Mouse (Mus musculus): ENCODE results near the gene Brk1. TPM values are rescaled to one million over a fixed set of nuclear protein-coding genes. Genes with fewer than 3 reads are reported as not detected.

Brk1 gene
- total and polyA plus RNA-seq, 2 experiments from 2014 or later, result 235 to 306 TPM

DNA sequence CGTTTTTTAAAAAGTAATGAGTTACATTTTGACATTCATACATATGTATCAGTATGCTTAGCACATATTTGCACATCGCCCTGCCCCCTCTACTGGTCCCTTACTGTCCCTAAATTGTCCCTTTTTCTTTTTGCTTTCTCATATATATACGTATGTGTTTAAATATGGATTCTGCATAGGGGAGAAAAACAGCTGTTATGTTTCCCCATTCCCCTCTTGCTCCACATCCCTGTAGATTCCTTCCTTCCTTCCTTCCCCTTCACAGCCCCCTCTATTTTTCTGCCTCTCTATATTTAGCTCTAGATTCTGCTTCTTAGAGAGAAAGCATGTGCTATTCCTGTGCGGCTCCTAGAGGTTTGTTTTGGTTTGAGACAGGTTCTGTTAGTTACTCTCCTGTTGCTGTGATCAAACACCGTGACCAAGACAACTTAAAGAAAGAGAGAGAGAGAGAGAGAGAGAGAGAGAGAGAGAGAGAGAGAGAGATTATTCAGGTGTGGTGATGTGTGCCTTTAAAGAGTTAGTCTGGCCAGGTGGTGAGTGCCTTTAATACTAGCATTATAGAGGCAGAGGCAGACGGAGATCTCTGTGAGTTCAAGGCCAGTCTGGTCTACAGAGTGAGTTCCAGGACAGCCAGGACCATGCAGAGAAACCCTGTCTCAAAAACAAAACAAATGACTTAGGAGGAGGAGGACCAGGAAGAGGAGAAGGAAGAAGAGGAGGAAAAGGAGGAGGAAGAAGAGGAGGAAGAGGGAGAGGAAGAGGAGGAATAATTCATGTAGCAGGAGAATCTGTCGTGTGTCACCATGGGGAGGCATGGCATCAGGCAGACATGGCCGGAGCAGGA lies 55.3 kb downstream of the Brk1 start:
- Histone ChIP-seq H3K27me3 (ENCODE audit: insufficient read depth, low read length) (no peaks in the 10 kb centered on the region), H3K9me3 (ENCODE audit: low read length) (no peaks in the 10 kb centered on the region), H3K4me3 (ENCODE audit: low read depth, low read length) (no peak overlapping the region), H3K4me2 (ENCODE audit: low read depth) (no peak overlapping the region), H3K36me3 (ENCODE audit: insufficient read depth) (no peaks in the 10 kb centered on the region), H3K4me1 (ENCODE audit: insufficient read depth) (no peaks in the 10 kb centered on the region), H3K9ac (no peak overlapping the region), H3K27ac (ENCODE audit: low read depth, low read length) (no peak overlapping the region)
- TF ChIP-seq CTCF (IDR thresholded peaks at IDR 0.05; ENCODE audit: low read depth), result no peak
- ATAC-seq (peak; percentile 36), DNase-seq (no peak)
- WGBS, result 69% methylated on average over 8 of the region's 8 CpGs

DNA sequence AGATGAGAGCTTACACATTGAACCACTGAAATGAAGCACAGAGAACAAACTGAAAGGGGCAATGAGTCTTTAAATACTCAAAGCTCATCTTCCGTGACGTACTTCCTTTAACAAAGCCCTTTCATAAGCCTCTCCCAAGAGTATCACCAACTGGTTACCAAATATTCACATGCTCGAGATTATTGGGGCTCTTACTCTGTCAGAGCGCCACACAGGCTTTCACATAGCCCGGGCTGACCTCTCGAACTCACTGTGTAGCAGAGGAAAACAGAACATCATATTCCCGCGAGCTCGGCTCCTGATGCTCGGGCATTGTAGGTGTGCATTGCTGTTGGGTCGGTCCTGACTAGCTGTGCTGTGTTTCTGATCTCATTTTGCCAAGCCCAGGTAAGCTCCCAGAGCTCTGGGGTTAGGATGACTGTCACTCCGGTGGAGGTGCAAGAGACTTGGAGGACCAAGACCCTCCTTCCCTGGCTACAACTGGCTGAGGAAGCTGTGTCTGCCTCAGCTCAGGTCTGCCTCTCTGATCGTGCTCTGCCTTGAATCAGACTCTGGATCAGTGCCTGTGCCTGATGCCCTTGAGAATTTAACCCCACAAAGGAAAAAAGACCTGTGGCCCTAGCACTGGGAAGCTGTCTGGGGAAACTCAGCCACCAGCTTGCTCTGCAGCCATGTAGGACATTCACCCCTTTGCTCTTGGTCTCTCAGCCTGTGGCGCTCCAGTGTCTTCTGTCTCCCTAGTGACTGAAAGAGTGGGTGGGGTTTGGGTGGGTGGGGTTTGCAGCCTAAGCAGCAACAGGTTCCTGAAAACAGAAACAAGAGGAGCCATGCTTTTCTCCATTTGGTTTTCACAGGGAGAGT lies 56.1 kb downstream of the Brk1 start:
- Histone ChIP-seq H3K9ac (no peak overlapping the region), H3K27ac (ENCODE audit: low read depth, low read length) (no peak overlapping the region), H3K4me1 (ENCODE audit: insufficient read depth) (no peaks in the 10 kb centered on the region), H3K36me3 (ENCODE audit: insufficient read depth) (no peaks in the 10 kb centered on the region), H3K4me3 (ENCODE audit: low read depth, low read length) (no peak overlapping the region), H3K9me3 (ENCODE audit: low read length) (no peaks in the 10 kb centered on the region), H3K4me2 (ENCODE audit: low read depth) (no peak overlapping the region), H3K27me3 (ENCODE audit: insufficient read depth, low read length) (no peaks in the 10 kb centered on the region)
- no peak for TF ChIP-seq CTCF (IDR thresholded peaks at IDR 0.05; ENCODE audit: low read depth)
- WGBS, result 69% methylated on average over 14 of the region's 14 CpGs
- ATAC-seq (no peak), DNase-seq (no peak)

DNA sequence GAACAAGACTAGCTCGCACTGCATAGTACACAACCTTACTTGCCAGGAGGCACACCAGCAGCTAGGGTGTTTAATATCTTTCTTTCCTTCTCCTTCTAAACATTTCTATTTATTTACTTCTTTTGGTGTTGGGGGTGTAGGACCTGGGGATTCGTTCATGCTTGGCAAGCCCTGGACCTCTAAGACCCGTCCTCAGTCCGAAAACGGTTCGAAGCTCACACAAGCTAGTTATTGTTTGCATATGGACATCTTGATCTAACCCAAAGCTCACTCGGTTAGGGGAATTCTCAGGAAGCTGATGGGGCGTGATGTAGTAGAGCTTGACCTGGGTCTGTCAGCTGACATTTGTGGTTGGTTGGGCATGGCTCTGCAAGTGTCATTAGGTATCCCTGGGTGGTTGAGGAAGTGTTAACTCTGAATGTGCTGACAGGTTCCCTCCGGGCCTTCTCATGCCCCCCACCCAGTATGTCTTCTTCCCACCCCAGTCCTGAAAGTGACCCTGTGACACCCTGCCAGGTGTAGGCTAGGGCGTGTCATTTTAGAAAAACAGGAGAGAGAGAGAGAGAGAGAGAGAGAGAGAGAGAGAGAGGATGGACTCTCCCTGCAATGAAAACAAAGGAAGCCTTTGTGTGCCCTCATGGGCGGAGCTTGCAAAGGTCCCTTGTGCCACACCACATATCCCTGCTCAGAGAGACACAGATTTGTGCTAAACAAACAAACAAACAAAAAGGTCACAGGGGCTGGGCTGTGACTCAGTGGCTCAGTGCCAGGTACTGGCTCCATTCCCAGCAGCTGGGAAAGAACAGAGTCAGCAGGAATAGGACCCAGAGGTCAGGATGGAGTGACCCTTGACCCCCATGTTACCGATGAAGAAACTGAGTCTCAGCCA lies 57.0 kb downstream of the Brk1 start:
- no peak overlapping the region for H3K27ac ChIP-seq (ENCODE audit: low read depth, low read length)
- no peaks in the 10 kb centered on the region for H3K4me1 ChIP-seq (ENCODE audit: insufficient read depth)
- no peaks in the 10 kb centered on the region for H3K36me3 ChIP-seq (ENCODE audit: insufficient read depth)
- H3K27me3 ChIP-seq (ENCODE audit: insufficient read depth, low read length), result no peaks in the 10 kb centered on the region
- TF ChIP-seq CTCF (IDR thresholded peaks at IDR 0.05; ENCODE audit: low read depth), result no peak
- 66% methylated on average over 12 of the region's 12 CpGs for WGBS
- no peak for ATAC-seq
- no peak overlapping the region for H3K4me2 ChIP-seq (ENCODE audit: low read depth)
- H3K9ac ChIP-seq, result no peak overlapping the region
- no peak for DNase-seq
- H3K9me3 ChIP-seq (ENCODE audit: low read length), result no peaks in the 10 kb centered on the region
- H3K4me3 ChIP-seq (ENCODE audit: low read depth, low read length), result no peak overlapping the region

DNA sequence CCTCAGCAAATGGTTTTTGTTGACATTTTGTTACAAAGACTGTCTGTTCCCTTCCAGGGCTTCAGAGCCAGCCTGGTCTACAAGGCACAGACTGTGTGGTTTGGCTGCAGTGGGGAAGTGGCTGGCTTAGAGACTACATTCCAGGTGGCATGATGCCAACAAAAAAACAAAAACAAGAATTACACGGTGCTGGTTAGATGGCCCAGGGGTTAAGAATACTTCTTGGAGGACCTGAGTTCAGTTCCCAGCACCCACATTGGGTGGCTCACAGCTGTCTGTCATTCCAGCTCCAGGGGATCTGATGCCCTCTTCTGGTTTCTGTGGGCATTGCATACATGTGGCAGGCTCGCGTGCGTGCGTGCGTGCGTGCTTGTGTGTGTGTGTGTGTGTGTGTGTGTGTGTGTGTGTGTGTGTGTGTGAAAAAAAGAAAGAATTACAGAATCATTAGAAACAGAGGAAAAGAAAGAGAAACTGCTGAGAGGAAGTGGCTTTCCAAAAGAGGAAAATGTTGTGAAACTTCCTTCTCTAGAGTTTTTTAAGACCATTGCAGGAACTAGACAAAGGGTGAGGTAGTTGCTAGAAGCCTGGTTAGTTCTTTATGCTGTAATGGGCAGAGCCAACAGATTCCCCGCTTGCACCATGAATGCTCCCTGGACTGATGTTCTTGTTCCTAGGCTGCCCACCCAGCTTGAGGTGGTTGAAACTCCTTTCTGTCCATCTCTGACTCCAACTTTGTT lies 58.6 kb downstream of the Brk1 start:
- Histone ChIP-seq H3K4me3 (ENCODE audit: low read depth, low read length) (no peak overlapping the region), H3K27me3 (ENCODE audit: insufficient read depth, low read length) (no peaks in the 10 kb centered on the region), H3K9me3 (ENCODE audit: low read length) (no peaks in the 10 kb centered on the region), H3K9ac (no peak overlapping the region), H3K4me2 (ENCODE audit: low read depth) (no peak overlapping the region), H3K36me3 (ENCODE audit: insufficient read depth) (no peaks in the 10 kb centered on the region), H3K4me1 (ENCODE audit: insufficient read depth) (no peaks in the 10 kb centered on the region), H3K27ac (ENCODE audit: low read depth, low read length) (no peak overlapping the region)
- 87% methylated on average over 8 of the region's 8 CpGs for WGBS
- DNase-seq (no peak), ATAC-seq (no peak)
- TF ChIP-seq CTCF (IDR thresholded peaks at IDR 0.05; ENCODE audit: low read depth), result 0 out of 2 replicates have a peak, but pooled peaks have one; percentile 3

DNA sequence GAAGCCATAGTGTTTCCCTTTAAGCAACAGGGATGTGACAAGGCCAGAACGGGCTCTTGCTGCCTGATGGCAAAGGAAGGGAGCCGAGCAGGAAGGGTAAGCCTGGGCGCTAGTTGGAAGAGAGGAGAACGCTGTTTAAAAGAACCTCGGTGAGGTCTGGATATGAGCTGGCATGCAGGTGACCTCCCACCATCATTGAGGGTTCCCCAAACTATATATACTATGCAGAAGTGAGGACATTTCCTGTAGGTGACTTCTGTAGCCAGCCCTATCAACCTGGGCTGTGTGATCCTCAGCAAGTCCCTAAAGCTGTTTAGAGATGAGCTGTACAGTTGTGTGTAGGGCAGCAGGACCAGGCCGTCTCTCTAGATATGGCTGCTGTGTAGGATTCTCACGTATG lies 59.7 kb downstream of the Brk1 start:
- H3K9ac ChIP-seq, result no peak overlapping the region
- 84% methylated on average over 7 of the region's 7 CpGs for WGBS

More for the DNA sequence above, 59.7 kb downstream of the Brk1 start:
- Histone ChIP-seq H3K4me1 (ENCODE audit: insufficient read depth) (no peaks in the 10 kb centered on the region), H3K4me3 (ENCODE audit: low read depth, low read length) (no peak overlapping the region), H3K27ac (ENCODE audit: low read depth, low read length) (no peak overlapping the region), H3K27me3 (ENCODE audit: insufficient read depth, low read length) (no peaks in the 10 kb centered on the region), H3K9me3 (ENCODE audit: low read length) (no peaks in the 10 kb centered on the region), H3K4me2 (ENCODE audit: low read depth) (no peak overlapping the region), H3K36me3 (ENCODE audit: insufficient read depth) (no peaks in the 10 kb centered on the region)
- no peak for DNase-seq
- no peak for TF ChIP-seq CTCF (IDR thresholded peaks at IDR 0.05; ENCODE audit: low read depth)
- ATAC-seq, result no peak

Other genes with a start within 250 kb of the Brk1 start
- gene Tada3, start 226.9 kb upstream of the Brk1 start, total RNA-seq (2014; rRNA removed), result 28.5 and 34.7 TPM in 2 replicates
- 69.1 and 84.4 TPM in 2 replicates for gene Tada3, start 226.9 kb upstream of the Brk1 start, polyA plus RNA-seq (2015; fragmentation: Nextera tagmentation; extraction: Ambion mirVana)
- gene Arpc4, start 226.7 kb upstream of the Brk1 start, total RNA-seq (2014; rRNA removed), result 219 and 226 TPM in 2 replicates
- gene Arpc4, start 226.7 kb upstream of the Brk1 start, polyA plus RNA-seq (2015; fragmentation: Nextera tagmentation; extraction: Ambion mirVana), result 564 and 565 TPM in 2 replicates
- 12.9 and 14.0 TPM in 2 replicates for gene Ttll3, start 215.5 kb upstream of the Brk1 start, total RNA-seq (2014; rRNA removed)
- gene Ttll3, start 215.5 kb upstream of the Brk1 start, polyA plus RNA-seq (2015; fragmentation: Nextera tagmentation; extraction: Ambion mirVana), result 4.7 and 8.9 TPM in 2 replicates
- gene Rpusd3, start 185.4 kb upstream of the Brk1 start, total RNA-seq (2014; rRNA removed), result 20.5 and 23.5 TPM in 2 replicates
- gene Rpusd3, start 185.4 kb upstream of the Brk1 start, polyA plus RNA-seq (2015; fragmentation: Nextera tagmentation; extraction: Ambion mirVana), result 16.9 and 20.4 TPM in 2 replicates
- not detected in 2 replicates for gene Cidec, start 169.0 kb upstream of the Brk1 start, total RNA-seq (2014; rRNA removed)
- not detected in 2 replicates for gene Cidec, start 169.0 kb upstream of the Brk1 start, polyA plus RNA-seq (2015; fragmentation: Nextera tagmentation; extraction: Ambion mirVana)
- gene Jagn1, start 162.2 kb upstream of the Brk1 start, total RNA-seq (2014; rRNA removed), result 37.7 and 43.6 TPM in 2 replicates
- 61.3 and 81.8 TPM in 2 replicates for gene Jagn1, start 162.2 kb upstream of the Brk1 start, polyA plus RNA-seq (2015; fragmentation: Nextera tagmentation; extraction: Ambion mirVana)
- not detected in 2 replicates for gene Il17re, start 146.3 kb upstream of the Brk1 start, total RNA-seq (2014; rRNA removed)
- 0.14 and 0.28 TPM in 2 replicates for gene Il17re, start 146.3 kb upstream of the Brk1 start, polyA plus RNA-seq (2015; fragmentation: Nextera tagmentation; extraction: Ambion mirVana)
- gene Il17rc, start 133.3 kb upstream of the Brk1 start, total RNA-seq (2014; rRNA removed), result 3.2 and 3.8 TPM in 2 replicates
- gene Il17rc, start 133.3 kb upstream of the Brk1 start, polyA plus RNA-seq (2015; fragmentation: Nextera tagmentation; extraction: Ambion mirVana), result 4.3 and 4.8 TPM in 2 replicates
- 34.0 and 39.5 TPM in 2 replicates for gene Creld1, start 121.5 kb upstream of the Brk1 start, total RNA-seq (2014; rRNA removed)
- gene Creld1, start 121.5 kb upstream of the Brk1 start, polyA plus RNA-seq (2015; fragmentation: Nextera tagmentation; extraction: Ambion mirVana), result 45.5 and 52.7 TPM in 2 replicates
- gene Prrt3, start 102.8 kb upstream of the Brk1 start, total RNA-seq (2014; rRNA removed), result 17.1 and 18.0 TPM in 2 replicates
- 9.6 and 13.5 TPM in 2 replicates for gene Prrt3, start 102.8 kb upstream of the Brk1 start, polyA plus RNA-seq (2015; fragmentation: Nextera tagmentation; extraction: Ambion mirVana)
- gene Emc3, start 73.1 kb upstream of the Brk1 start, total RNA-seq (2014; rRNA removed), result 80.4 and 91.8 TPM in 2 replicates
- gene Emc3, start 73.1 kb upstream of the Brk1 start, polyA plus RNA-seq (2015; fragmentation: Nextera tagmentation; extraction: Ambion mirVana), result 118 TPM in 2 replicates
- 2.2 and 4.4 TPM in 2 replicates for gene Fancd2, start 73.1 kb upstream of the Brk1 start, total RNA-seq (2014; rRNA removed)
- 1.3 and 1.6 TPM in 2 replicates for gene Fancd2, start 73.1 kb upstream of the Brk1 start, polyA plus RNA-seq (2015; fragmentation: Nextera tagmentation; extraction: Ambion mirVana)
- not detected in 2 replicates for gene Fancd2os, start 4.1 kb upstream of the Brk1 start, total RNA-seq (2014; rRNA removed)
- gene Fancd2os, start 4.1 kb upstream of the Brk1 start, polyA plus RNA-seq (2015; fragmentation: Nextera tagmentation; extraction: Ambion mirVana), result not detected in 2 replicates
- gene Vhl, start 19.2 kb downstream of the Brk1 start, total RNA-seq (2014; rRNA removed), result 92.7 and 94.1 TPM in 2 replicates
- 71.6 and 76.5 TPM in 2 replicates for gene Vhl, start 19.2 kb downstream of the Brk1 start, polyA plus RNA-seq (2015; fragmentation: Nextera tagmentation; extraction: Ambion mirVana)
- 4.5 and 5.9 TPM in 2 replicates for gene Irak2, start 33.7 kb downstream of the Brk1 start, total RNA-seq (2014; rRNA removed)
- gene Irak2, start 33.7 kb downstream of the Brk1 start, polyA plus RNA-seq (2015; fragmentation: Nextera tagmentation; extraction: Ambion mirVana), result 1.8 and 3.5 TPM in 2 replicates
- gene Tatdn2, start 92.3 kb downstream of the Brk1 start, total RNA-seq (2014; rRNA removed), result 67.0 and 69.2 TPM in 2 replicates
- 1.4 and 1.7 TPM in 2 replicates for gene Tatdn2, start 92.3 kb downstream of the Brk1 start, polyA plus RNA-seq (2015; fragmentation: Nextera tagmentation; extraction: Ambion mirVana)
- not detected in 2 replicates for gene Ghrl, start 115.1 kb downstream of the Brk1 start, total RNA-seq (2014; rRNA removed)
- 0.61 TPM in 1 of 2 replicates, not detected in the other for gene Ghrl, start 115.1 kb downstream of the Brk1 start, polyA plus RNA-seq (2015; fragmentation: Nextera tagmentation; extraction: Ambion mirVana)
- gene Sec13, start 136.0 kb downstream of the Brk1 start, total RNA-seq (2014; rRNA removed), result 167 and 189 TPM in 2 replicates
- 183 and 194 TPM in 2 replicates for gene Sec13, start 136.0 kb downstream of the Brk1 start, polyA plus RNA-seq (2015; fragmentation: Nextera tagmentation; extraction: Ambion mirVana)

Data from forebrain, postnatal 0 days (tissue).